Mouse (Mus musculus): ENCODE measurements around the gene Nuak2.

- TF ChIP-seq CTCF (IDR thresholded peaks at IDR 0.05; ENCODE audit: extremely low read depth, insufficient read depth, low read length) (no peak), POLR2A (IDR thresholded peaks at IDR 0.05; ENCODE audit: extremely low read depth, insufficient read depth, low read length) (no peak)
These were observed 56.4 kb downstream of the Nuak2 start for GRCm38 (mm10) chr1:132372354-132372753.

All from cortical plate, adult 2 months (tissue).